Mouse (Mus musculus): ENCODE measurements around the gene Lrrc29. TPM values are rescaled to one million over a fixed set of nuclear protein-coding genes. Genes with fewer than 3 reads are reported as not detected.

Lrrc29 gene
- polyA plus RNA-seq, 1 experiment: 2.4 TPM

GRCm38 (mm10) chr8:105306146-105306691 is 19.9 kb downstream of the Lrrc29 start:
- TF ChIP-seq CTCF (IDR thresholded peaks at IDR 0.05; ENCODE audit: borderline replicate concordance, extremely low read depth, insufficient read depth, insufficient read length) (no peak), POLR2A (IDR thresholded peaks at IDR 0.05; ENCODE audit: borderline replicate concordance, extremely low read depth, insufficient read depth, insufficient read length, poor library complexity, severe bottlenecking) (no peak)
- no peak for DNase-seq (ENCODE audit: low read depth)

GRCm38 (mm10) chr8:105305211-105306145 is 20.6 kb downstream of the Lrrc29 start, which contains the start of gene Elmo3:
Elmo3 (plus strand) TSS chr8:105305601.
- TF ChIP-seq POLR2A (IDR thresholded peaks at IDR 0.05; ENCODE audit: borderline replicate concordance, extremely low read depth, insufficient read depth, insufficient read length, poor library complexity, severe bottlenecking) (no peak), CTCF (IDR thresholded peaks at IDR 0.05; ENCODE audit: borderline replicate concordance, extremely low read depth, insufficient read depth, insufficient read length) (no peak)
- peak; percentile 40 for DNase-seq (ENCODE audit: low read depth)

- peak; percentile 38 for DNase-seq (ENCODE audit: low read depth)
- no peak for TF ChIP-seq CTCF (IDR thresholded peaks at IDR 0.05; ENCODE audit: borderline replicate concordance, extremely low read depth, insufficient read depth, insufficient read length)
- no peak for TF ChIP-seq POLR2A (IDR thresholded peaks at IDR 0.05; ENCODE audit: borderline replicate concordance, extremely low read depth, insufficient read depth, insufficient read length, poor library complexity, severe bottlenecking)
Observed at GRCm38 (mm10) chr8:105304325-105305210, 21.5 kb downstream of the Lrrc29 start.

- no peak for DNase-seq (ENCODE audit: low read depth)
- no peak for TF ChIP-seq CTCF (IDR thresholded peaks at IDR 0.05; ENCODE audit: borderline replicate concordance, extremely low read depth, insufficient read depth, insufficient read length)
- TF ChIP-seq POLR2A (IDR thresholded peaks at IDR 0.05; ENCODE audit: borderline replicate concordance, extremely low read depth, insufficient read depth, insufficient read length, poor library complexity, severe bottlenecking): no peak
Observed at GRCm38 (mm10) chr8:105303874-105304273, 22.2 kb downstream of the Lrrc29 start.

GRCm38 (mm10) chr8:105303396-105303795 is 22.7 kb downstream of the Lrrc29 start:
- no peak for DNase-seq (ENCODE audit: low read depth)

GRCm38 (mm10) chr8:105299962-105300361 is 26.1 kb downstream of the Lrrc29 start:
- no peak for TF ChIP-seq POLR2A (IDR thresholded peaks at IDR 0.05; ENCODE audit: borderline replicate concordance, extremely low read depth, insufficient read depth, insufficient read length, poor library complexity, severe bottlenecking)
- no peak for TF ChIP-seq CTCF (IDR thresholded peaks at IDR 0.05; ENCODE audit: borderline replicate concordance, extremely low read depth, insufficient read depth, insufficient read length)
- DNase-seq (ENCODE audit: low read depth): no peak

More at GRCm38 (mm10) chr8:105303396-105303795, 22.7 kb downstream of the Lrrc29 start:
- no peak for TF ChIP-seq POLR2A (IDR thresholded peaks at IDR 0.05; ENCODE audit: borderline replicate concordance, extremely low read depth, insufficient read depth, insufficient read length, poor library complexity, severe bottlenecking)
- TF ChIP-seq CTCF (IDR thresholded peaks at IDR 0.05; ENCODE audit: borderline replicate concordance, extremely low read depth, insufficient read depth, insufficient read length): no peak

- no peak for DNase-seq (ENCODE audit: low read depth)
Observed at GRCm38 (mm10) chr8:105298351-105299252, 27.5 kb downstream of the Lrrc29 start.

GRCm38 (mm10) chr8:105297511-105298192 is 28.4 kb downstream of the Lrrc29 start, which contains the start of gene E2f4:
E2f4 (plus strand) TSS chr8:105297663.
- TF ChIP-seq CTCF (IDR thresholded peaks at IDR 0.05; ENCODE audit: borderline replicate concordance, extremely low read depth, insufficient read depth, insufficient read length) (no peak), POLR2A (IDR thresholded peaks at IDR 0.05; ENCODE audit: borderline replicate concordance, extremely low read depth, insufficient read depth, insufficient read length, poor library complexity, severe bottlenecking) (peak; percentile 94)
- DNase-seq (ENCODE audit: low read depth): peak; percentile 97

More at GRCm38 (mm10) chr8:105298351-105299252, 27.5 kb downstream of the Lrrc29 start:
- no peak for TF ChIP-seq POLR2A (IDR thresholded peaks at IDR 0.05; ENCODE audit: borderline replicate concordance, extremely low read depth, insufficient read depth, insufficient read length, poor library complexity, severe bottlenecking)
- no peak for TF ChIP-seq CTCF (IDR thresholded peaks at IDR 0.05; ENCODE audit: borderline replicate concordance, extremely low read depth, insufficient read depth, insufficient read length)

GRCm38 (mm10) chr8:105295895-105296573 is 30.0 kb downstream of the Lrrc29 start, which contains the start of gene Exoc3l:
Exoc3l (minus strand) TSS chr8:105296101.
- no peak for TF ChIP-seq POLR2A (IDR thresholded peaks at IDR 0.05; ENCODE audit: borderline replicate concordance, extremely low read depth, insufficient read depth, insufficient read length, poor library complexity, severe bottlenecking)
- TF ChIP-seq CTCF (IDR thresholded peaks at IDR 0.05; ENCODE audit: borderline replicate concordance, extremely low read depth, insufficient read depth, insufficient read length): no peak
- no peak for DNase-seq (ENCODE audit: low read depth)

Data from brain, embryonic 14.5 days (tissue).